Mouse (Mus musculus): ENCODE results near the gene Fam181a. TPM values are rescaled to one million over a fixed set of nuclear protein-coding genes. Genes with fewer than 3 reads are reported as not detected.
A peak's percentile ranks its signal among the peaks of the same experiment; 100 is the strongest.

The Fam181a gene
- polyA plus RNA-seq, 1 experiment: not detected

DNA sequence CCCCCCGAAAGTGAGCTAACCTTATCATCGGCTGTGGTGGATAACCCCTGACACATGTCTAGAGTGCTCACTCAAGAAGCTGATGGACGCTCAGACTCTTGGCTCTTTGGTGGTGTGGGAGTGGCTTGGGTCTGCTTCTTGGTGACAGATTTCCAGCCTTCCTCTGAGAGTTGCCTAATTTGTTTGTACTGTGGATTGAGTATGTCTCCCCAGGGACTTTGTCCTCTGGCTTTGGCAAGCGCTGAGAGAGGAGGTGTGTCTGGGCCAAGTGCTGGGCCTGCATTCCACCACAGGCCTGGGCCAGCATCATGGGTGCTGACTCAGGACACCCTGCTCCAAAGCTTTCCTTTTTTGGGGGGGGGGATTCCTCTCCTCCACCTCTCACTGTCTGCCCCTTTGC, 28.9 kb upstream of the Fam181a start:
- Histone ChIP-seq H3K4me3 (replicated peaks; ENCODE audit: control insufficient read depth, low read depth, low read length) (no peak overlapping the region), H3K4me1 (ENCODE audit: control insufficient read depth, insufficient read depth, low read length) (no peaks in the 10 kb centered on the region; the same call in 1 of the 2 replicates), H3K27ac (ENCODE audit: control insufficient read depth, insufficient read depth, low read depth, low read length, poor library complexity) (no peak overlapping the region)
- no peak for TF ChIP-seq POLR2A (IDR thresholded peaks at IDR 0.05; ENCODE audit: borderline replicate concordance, control insufficient read depth, low read depth, low read length)
- no peak for TF ChIP-seq CTCF (IDR thresholded peaks at IDR 0.05; ENCODE audit: control insufficient read depth, insufficient read depth, low read length)
- WGBS: 64% methylated on average over 4 of the region's 4 CpGs

DNA sequence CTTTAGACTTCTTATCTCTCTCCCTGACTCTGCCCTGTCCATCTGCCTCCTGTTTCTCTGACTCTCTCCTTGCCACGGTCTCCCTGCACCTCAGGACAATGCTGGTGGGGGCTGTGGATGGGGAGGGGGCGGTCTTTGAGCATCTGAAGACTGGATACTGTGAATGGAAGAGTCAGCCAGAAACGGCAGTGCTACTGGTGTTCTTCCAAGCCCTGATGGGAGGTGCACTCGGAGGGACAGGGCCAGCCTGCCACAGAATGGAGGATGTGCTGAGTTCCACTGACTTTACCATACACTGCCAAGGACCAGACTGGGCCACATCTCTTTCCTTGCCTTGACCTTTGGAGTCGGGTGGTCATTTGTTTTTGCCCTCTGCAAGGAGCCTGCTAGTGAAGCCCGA, 27.8 kb upstream of the Fam181a start:
- no peak overlapping the region for H3K4me3 ChIP-seq (replicated peaks; ENCODE audit: control insufficient read depth, low read depth, low read length)
- no peak for TF ChIP-seq CTCF (IDR thresholded peaks at IDR 0.05; ENCODE audit: control insufficient read depth, insufficient read depth, low read length)
- no peak for TF ChIP-seq POLR2A (IDR thresholded peaks at IDR 0.05; ENCODE audit: borderline replicate concordance, control insufficient read depth, low read depth, low read length)
- H3K27ac ChIP-seq (ENCODE audit: control insufficient read depth, insufficient read depth, low read depth, low read length, poor library complexity): no peak overlapping the region
- no peaks in the 10 kb centered on the region; the same call in 1 of the 2 replicates for H3K4me1 ChIP-seq (ENCODE audit: control insufficient read depth, insufficient read depth, low read length)
- WGBS: 60% methylated on average over 6 of the region's 6 CpGs

DNA sequence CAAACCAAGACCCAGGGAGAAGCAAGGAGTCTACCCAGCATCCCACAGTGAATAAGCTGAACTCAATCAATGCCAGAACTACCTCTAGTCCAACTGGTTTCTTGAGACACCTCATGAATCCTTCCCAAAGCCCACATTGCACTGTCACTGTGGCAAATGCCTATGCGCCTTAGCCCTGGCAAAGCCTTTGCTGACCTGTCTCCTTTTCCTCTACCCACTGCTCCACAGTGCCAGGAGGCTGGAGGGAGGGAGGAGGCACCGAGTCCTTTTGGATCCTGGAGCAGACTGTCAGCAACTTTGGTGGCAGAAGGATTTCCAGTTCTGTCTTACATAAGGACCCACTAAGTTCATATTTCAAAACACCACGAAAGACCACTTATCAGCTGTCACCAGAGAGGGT, 27.4 kb upstream of the Fam181a start:
- TF ChIP-seq CTCF (IDR thresholded peaks at IDR 0.05; ENCODE audit: control insufficient read depth, insufficient read depth, low read length) (no peak), POLR2A (IDR thresholded peaks at IDR 0.05; ENCODE audit: borderline replicate concordance, control insufficient read depth, low read depth, low read length) (no peak)
- 67% methylated on average over 3 of the region's 3 CpGs for WGBS
- Histone ChIP-seq H3K4me3 (replicated peaks; ENCODE audit: control insufficient read depth, low read depth, low read length) (no peak overlapping the region), H3K4me1 (ENCODE audit: control insufficient read depth, insufficient read depth, low read length) (no peaks in the 10 kb centered on the region; the same call in 1 of the 2 replicates), H3K27ac (ENCODE audit: control insufficient read depth, insufficient read depth, low read depth, low read length, poor library complexity) (no peak overlapping the region)

DNA sequence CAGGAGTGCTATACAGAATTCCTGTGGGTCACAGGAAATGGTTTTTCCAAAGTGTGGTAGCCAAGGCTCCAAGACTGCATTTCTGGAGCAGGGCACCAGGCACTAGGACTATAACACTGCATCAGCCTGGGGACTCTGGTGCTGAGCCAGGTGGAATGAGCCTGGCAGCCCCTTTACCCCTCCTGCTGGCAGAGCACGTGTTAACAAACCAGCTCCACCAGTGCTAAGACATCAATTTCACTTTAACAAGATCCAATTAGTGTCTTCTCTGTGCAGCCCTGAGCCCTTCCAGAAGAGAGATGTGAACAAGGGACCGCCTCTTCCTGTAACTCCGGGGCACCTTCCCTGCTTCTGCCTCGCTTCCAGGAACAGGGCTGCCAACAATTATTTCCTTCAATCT, 23.5 kb upstream of the Fam181a start:
- TF ChIP-seq POLR2A (IDR thresholded peaks at IDR 0.05; ENCODE audit: borderline replicate concordance, control insufficient read depth, low read depth, low read length): no peak
- no peak for TF ChIP-seq CTCF (IDR thresholded peaks at IDR 0.05; ENCODE audit: control insufficient read depth, insufficient read depth, low read length)
- no peak overlapping the region for H3K4me3 ChIP-seq (replicated peaks; ENCODE audit: control insufficient read depth, low read depth, low read length)
- H3K27ac ChIP-seq (ENCODE audit: control insufficient read depth, insufficient read depth, low read depth, low read length, poor library complexity): no peak overlapping the region
- 39% methylated on average over 4 of the region's 4 CpGs for WGBS
- H3K4me1 ChIP-seq (ENCODE audit: control insufficient read depth, insufficient read depth, low read length): no peaks in the 10 kb centered on the region

DNA sequence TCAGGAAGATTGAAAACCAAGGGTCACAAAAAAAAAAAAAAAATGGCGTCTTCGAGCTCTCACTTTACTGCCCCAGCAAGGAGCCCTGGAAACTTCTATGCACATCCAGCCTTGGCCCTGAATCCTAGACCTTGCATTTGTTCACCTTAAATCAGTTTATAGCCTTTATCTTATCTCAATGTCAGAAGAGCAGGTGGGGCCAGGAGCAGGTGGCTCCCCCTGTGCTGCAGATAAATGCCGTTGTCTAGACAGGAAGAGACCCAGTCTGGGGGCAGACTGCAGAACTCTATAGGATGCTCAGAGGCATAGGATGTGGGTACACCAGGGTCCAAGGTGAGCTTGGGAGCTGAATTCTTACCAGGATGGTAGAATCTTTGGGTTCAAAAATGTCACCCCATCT, 18.4 kb upstream of the Fam181a start:
- no peaks in the 10 kb centered on the region for H3K4me1 ChIP-seq (ENCODE audit: control insufficient read depth, insufficient read depth, low read length)
- no peak overlapping the region for H3K27ac ChIP-seq (ENCODE audit: control insufficient read depth, insufficient read depth, low read depth, low read length, poor library complexity)
- H3K4me3 ChIP-seq (replicated peaks; ENCODE audit: control insufficient read depth, low read depth, low read length): no peak overlapping the region
- no peak for TF ChIP-seq POLR2A (IDR thresholded peaks at IDR 0.05; ENCODE audit: borderline replicate concordance, control insufficient read depth, low read depth, low read length)
- TF ChIP-seq CTCF (IDR thresholded peaks at IDR 0.05; ENCODE audit: control insufficient read depth, insufficient read depth, low read length): no peak
- WGBS: 71% methylated on average over 3 of the region's 3 CpGs

DNA sequence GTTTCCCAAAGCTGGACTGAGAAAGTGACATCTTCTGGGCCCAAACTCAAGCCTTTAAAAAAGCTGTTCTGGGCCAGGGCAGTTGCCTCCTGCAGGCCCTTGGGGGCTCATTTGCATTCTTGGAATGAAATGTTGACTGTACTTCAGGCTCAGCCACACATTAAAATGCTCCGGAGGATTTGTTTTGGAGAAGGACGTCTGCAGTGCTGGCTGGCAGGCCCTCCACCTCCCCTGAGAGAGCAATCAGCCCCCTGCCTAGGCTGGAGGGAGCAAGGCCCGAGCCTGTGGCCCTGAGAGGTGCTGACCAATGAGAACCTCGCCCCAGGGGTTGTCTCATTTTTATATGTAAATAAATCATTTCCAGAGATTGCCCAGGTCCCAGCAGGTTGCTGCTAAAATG, 14.5 kb upstream of the Fam181a start:
- H3K27ac ChIP-seq (ENCODE audit: control insufficient read depth, insufficient read depth, low read depth, low read length, poor library complexity): no peak overlapping the region
- TF ChIP-seq POLR2A (IDR thresholded peaks at IDR 0.05; ENCODE audit: borderline replicate concordance, control insufficient read depth, low read depth, low read length): no peak
- no peak for TF ChIP-seq CTCF (IDR thresholded peaks at IDR 0.05; ENCODE audit: control insufficient read depth, insufficient read depth, low read length)
- H3K4me1 ChIP-seq (ENCODE audit: control insufficient read depth, insufficient read depth, low read length): no peaks in the 10 kb centered on the region
- whole genome bisulfite sequencing: 43% methylated on average over 4 of the region's 4 CpGs
- H3K4me3 ChIP-seq (replicated peaks; ENCODE audit: control insufficient read depth, low read depth, low read length): no peak overlapping the region

DNA sequence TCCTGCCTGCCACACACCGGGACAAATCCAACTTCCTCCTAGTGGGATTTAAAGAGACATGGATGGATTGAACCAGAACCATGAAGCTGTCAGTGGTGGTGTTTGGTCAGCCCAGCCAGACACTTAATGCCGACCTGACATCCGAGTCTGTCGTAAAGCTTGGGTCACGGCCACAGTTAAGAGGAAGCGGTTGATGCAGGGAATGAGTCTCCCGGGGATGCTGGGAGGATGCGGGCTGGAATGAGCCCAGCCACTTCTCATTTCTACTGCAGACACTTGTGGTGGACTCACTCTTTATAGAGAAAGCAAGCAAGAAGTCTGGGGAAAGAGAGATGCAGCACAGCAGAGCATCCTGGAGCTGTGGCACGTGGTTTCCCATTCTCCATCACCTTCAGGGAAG, 10.3 kb upstream of the Fam181a start:
- no peak overlapping the region for H3K4me3 ChIP-seq (replicated peaks; ENCODE audit: control insufficient read depth, low read depth, low read length)
- H3K4me1 ChIP-seq (ENCODE audit: control insufficient read depth, insufficient read depth, low read length): no peaks in the 10 kb centered on the region
- 31% methylated on average over 9 of the region's 9 CpGs for WGBS
- no peak for TF ChIP-seq POLR2A (IDR thresholded peaks at IDR 0.05; ENCODE audit: borderline replicate concordance, control insufficient read depth, low read depth, low read length)
- no peak for TF ChIP-seq CTCF (IDR thresholded peaks at IDR 0.05; ENCODE audit: control insufficient read depth, insufficient read depth, low read length)
- no peak overlapping the region for H3K27ac ChIP-seq (ENCODE audit: control insufficient read depth, insufficient read depth, low read depth, low read length, poor library complexity)

DNA sequence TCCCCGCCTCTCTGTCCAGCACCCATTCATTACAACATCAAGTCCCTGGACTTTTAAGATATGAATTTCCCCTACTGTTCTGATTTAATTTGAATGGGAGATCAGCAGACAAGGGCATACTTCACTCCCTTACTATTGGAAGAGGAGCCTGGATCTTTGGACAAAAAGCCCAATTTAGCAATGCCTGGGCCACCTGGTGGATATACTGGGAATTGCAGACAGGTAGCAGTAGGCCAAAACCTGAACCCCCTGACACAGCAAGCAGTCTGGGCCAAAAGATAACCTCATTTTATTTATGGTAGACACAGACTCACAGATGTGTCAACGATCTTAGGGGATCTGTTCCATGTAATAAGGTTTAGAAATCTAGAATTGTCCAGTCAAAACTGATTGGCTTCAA, 9.1 kb upstream of the Fam181a start:
- Histone ChIP-seq H3K4me3 (replicated peaks; ENCODE audit: control insufficient read depth, low read depth, low read length) (no peak overlapping the region), H3K4me1 (ENCODE audit: control insufficient read depth, insufficient read depth, low read length) (no peaks in the 10 kb centered on the region), H3K27ac (ENCODE audit: control insufficient read depth, insufficient read depth, low read depth, low read length, poor library complexity) (no peak overlapping the region)
- 50% methylated on average over 2 of the region's 2 CpGs for WGBS
- TF ChIP-seq POLR2A (IDR thresholded peaks at IDR 0.05; ENCODE audit: borderline replicate concordance, control insufficient read depth, low read depth, low read length): no peak
- TF ChIP-seq CTCF (IDR thresholded peaks at IDR 0.05; ENCODE audit: control insufficient read depth, insufficient read depth, low read length): peak; percentile 55

DNA sequence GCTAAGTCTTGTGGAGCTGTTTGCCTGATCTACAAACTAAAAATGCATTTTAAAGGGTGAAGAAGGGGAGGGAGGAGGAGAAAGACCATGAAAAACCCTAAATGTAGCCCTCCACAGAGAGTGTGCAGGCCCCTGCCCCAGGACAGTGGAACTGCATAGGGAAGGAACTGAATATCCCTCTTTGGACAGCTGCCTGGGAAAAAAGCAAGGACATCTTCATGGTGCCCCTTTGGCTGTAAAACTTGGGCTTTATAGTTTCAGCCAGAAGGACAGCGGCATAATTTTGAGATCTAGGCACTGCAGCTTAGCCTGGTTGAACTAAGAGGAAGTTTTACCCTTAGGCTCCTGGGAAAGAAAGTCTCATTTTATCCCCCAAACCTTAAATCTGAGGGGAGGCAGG, 7.8 kb upstream of the Fam181a start:
- Histone ChIP-seq H3K4me1 (ENCODE audit: control insufficient read depth, insufficient read depth, low read length) (no peaks in the 10 kb centered on the region), H3K27ac (ENCODE audit: control insufficient read depth, insufficient read depth, low read depth, low read length, poor library complexity) (no peak overlapping the region), H3K4me3 (replicated peaks; ENCODE audit: control insufficient read depth, low read depth, low read length) (no peak overlapping the region)
- WGBS: 90% methylated on average over 1 of the region's 1 CpGs
- TF ChIP-seq POLR2A (IDR thresholded peaks at IDR 0.05; ENCODE audit: borderline replicate concordance, control insufficient read depth, low read depth, low read length): no peak
- no peak for TF ChIP-seq CTCF (IDR thresholded peaks at IDR 0.05; ENCODE audit: control insufficient read depth, insufficient read depth, low read length)
